Mouse (Mus musculus) C2C12 (cell line): ENCODE results near the gene Tiparp. TPM values are rescaled to one million over a fixed set of nuclear protein-coding genes. Genes with fewer than 3 reads are reported as not detected.

Experiments used
- H3K27me3 ChIP-seq: one replicate; pipeline ENCODE4 v1.6.1; 2011; ENCODE audit not compliant: control insufficient read depth, insufficient read depth, insufficient read length
- H3K36me3 ChIP-seq: one replicate; pipeline ENCODE4 v1.6.1; 2011; ENCODE audit not compliant: control insufficient read depth, insufficient read depth
- H3K4me3 ChIP-seq: one replicate; pipeline ENCODE4 v1.5.1; 2011; ENCODE audit warnings: mild to moderate bottlenecking, control low read depth; ENCODE audit not compliant: poor library complexity, insufficient read depth, severe bottlenecking
- H3K79me2 ChIP-seq: one replicate; pipeline ENCODE4 v1.6.1; 2011; ENCODE audit not compliant: control insufficient read depth, insufficient read depth
- H3K79me3 ChIP-seq: one replicate; pipeline ENCODE4 v1.6.1; 2011; ENCODE audit warnings: low read depth, control low read depth
- H3ac ChIP-seq: one replicate; pipeline ENCODE3; 2011; ENCODE audit warnings: low read depth; ENCODE audit not compliant: control insufficient read depth, insufficient read length
- CEBPB ChIP-seq: IDR thresholded peaks from one replicate; pipeline ENCODE4 v1.6.1; 2011; ENCODE audit warnings: low read depth, mild to moderate bottlenecking, control low read depth, moderate library complexity
- CTCF ChIP-seq: IDR thresholded peaks from one replicate; pipeline ENCODE4 v1.5.1; 2011; ENCODE audit not compliant: control insufficient read depth, insufficient read depth, insufficient read length
- FOSL1 ChIP-seq: IDR thresholded peaks from one replicate; pipeline ENCODE4 v1.8.0; 2011; ENCODE audit warnings: mild to moderate bottlenecking, low read length; ENCODE audit not compliant: poor library complexity, insufficient read depth, severe bottlenecking
- MAX ChIP-seq: IDR thresholded peaks from one replicate; pipeline ENCODE4 v1.6.1; 2011; ENCODE audit warnings: mild to moderate bottlenecking, control low read depth
- MYOD1 ChIP-seq: IDR thresholded peaks from one replicate; pipeline ENCODE4 v1.6.1; 2011; ENCODE audit warnings: low read depth; ENCODE audit not compliant: control insufficient read depth, insufficient read length
- MYOG ChIP-seq: IDR thresholded peaks from one replicate; pipeline ENCODE4 v1.6.1; 2011; ENCODE audit not compliant: control insufficient read depth, insufficient read length; ENCODE audit errors: extremely low read depth
- USF1 ChIP-seq: IDR thresholded peaks from one replicate; pipeline ENCODE4 v1.6.1; 2011; ENCODE audit warnings: low read depth, mild to moderate bottlenecking, control low read depth, moderate library complexity
- polyA plus RNA-seq: library from polyadenylated mRNA; unstranded; fragments of >200 nt; fragmentation: generic; extraction: Trizol; gene quantifications from one replicate; pipeline ENCODE4 v1.2.1, GENCODE M21; 2012; ENCODE audit warnings: missing spikeins

The Tiparp gene
- polyA plus RNA-seq, 1 experiment, result 2.9 TPM

DNA sequence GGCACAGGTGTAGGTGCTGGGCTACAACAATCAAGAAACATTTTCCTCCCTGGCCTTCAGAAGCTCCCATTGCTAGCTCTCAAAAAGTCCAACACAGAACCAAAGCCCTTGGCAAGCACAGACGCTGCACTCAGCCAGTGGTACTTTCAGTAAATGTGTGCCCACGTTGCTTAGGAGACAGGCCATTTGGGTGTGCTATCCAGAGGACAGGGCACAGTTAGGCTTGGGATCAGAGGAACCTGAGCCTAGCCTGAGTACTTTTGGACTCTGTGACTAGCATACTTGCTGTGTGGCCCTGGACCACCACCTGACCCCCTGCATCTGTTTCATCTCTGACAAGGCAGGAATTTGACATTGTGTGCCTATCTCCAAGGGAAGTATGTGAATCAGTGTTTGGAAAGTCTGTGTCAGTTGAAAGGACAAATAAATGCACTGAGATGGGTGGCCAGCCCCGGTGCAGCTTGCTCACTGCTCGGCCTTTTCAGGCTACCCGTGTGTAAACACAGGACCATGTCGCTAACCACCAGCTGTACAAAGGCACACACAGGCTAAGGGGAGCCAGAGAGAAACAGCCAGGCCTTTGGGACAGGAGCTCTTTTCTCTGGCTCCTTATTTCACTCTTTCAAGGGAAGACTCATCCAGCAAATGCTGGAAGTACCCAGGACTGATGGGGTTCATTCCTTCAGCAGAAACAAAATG is 35.9 kb downstream of the Tiparp start:
- H3K4me3 ChIP-seq, result no peak overlapping the region
- H3ac ChIP-seq, result no peak overlapping the region
- no peaks in the 10 kb centered on the region for H3K36me3 ChIP-seq
- H3K27me3 ChIP-seq, result no peaks in the 10 kb centered on the region
- H3K79me3 ChIP-seq, result no peaks in the 10 kb centered on the region
- no peak for TF ChIP-seq CEBPB
- no peak for TF ChIP-seq MAX
- TF ChIP-seq MYOG, result no peak
- TF ChIP-seq FOSL1, result no peak
- no peak for TF ChIP-seq USF1
- TF ChIP-seq MYOD1, result no peak
- no peak for TF ChIP-seq CTCF
- H3K79me2 ChIP-seq, result no peaks in the 10 kb centered on the region

DNA sequence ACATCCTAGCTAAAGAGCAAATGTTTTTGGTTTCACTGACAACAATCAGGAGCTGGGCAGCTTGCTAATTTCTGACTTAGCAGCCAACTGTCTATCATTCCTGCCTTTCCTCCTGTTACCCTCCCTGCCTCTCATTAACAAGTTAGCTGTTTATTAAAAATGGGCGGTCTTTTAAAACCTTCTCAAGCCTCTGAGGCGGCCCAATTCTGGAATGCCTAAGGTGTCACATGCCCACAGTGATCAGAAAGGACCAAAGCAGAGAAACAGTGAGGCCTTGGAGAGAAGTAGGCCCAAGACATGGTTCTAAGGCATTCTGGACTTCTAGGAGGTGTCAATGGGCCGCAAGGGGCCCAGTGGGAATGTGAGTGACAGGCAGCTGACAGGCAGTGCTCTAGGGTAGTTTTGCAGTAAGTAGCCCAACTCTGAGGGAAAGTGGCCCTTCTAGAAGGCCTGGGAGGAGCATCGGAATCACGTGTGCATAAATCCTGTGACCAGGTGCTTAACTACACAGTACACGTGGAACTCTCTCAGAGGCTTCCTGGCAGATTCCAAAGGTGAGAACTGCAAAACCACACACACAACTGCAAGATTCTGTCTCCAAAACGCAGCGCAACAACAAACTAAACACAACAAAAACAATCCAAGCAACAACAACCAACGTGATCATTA is 37.6 kb downstream of the Tiparp start:
- no peak for TF ChIP-seq FOSL1
- no peak for TF ChIP-seq CEBPB
- TF ChIP-seq MYOG, result no peak
- no peak for TF ChIP-seq USF1
- no peak for TF ChIP-seq MYOD1
- no peak for TF ChIP-seq CTCF
- no peak for TF ChIP-seq MAX
- no peaks in the 10 kb centered on the region for H3K27me3 ChIP-seq
- no peaks in the 10 kb centered on the region for H3K36me3 ChIP-seq
- H3K79me3 ChIP-seq, result no peaks in the 10 kb centered on the region
- no peak overlapping the region for H3K4me3 ChIP-seq
- H3ac ChIP-seq, result no peak overlapping the region
- no peaks in the 10 kb centered on the region for H3K79me2 ChIP-seq

DNA sequence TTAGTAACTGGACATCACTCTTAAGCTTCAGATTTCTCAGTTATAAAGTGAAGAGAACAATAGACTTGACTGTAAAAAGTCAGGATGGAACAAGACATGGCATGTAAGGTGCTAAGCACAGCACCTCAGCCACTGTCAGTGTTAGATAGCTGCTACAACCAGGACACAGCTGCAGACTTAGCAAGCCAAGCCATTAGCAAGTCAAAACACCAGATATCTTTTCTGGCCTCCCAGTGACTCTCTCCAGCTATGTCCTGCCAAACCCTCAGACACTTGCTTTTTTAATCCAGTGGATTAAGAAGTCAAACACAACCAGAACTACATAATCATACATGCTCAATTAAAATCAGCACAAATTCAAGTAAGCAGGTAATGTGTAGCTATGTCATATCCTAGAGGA is 41.7 kb downstream of the Tiparp start:
- Histone ChIP-seq H3K27me3 (no peaks in the 10 kb centered on the region), H3K4me3 (no peak overlapping the region), H3K36me3 (no peaks in the 10 kb centered on the region), H3K79me2 (no peaks in the 10 kb centered on the region), H3ac (no peak overlapping the region), H3K79me3 (no peaks in the 10 kb centered on the region)
- TF ChIP-seq CTCF (no peak), FOSL1 (no peak), MAX (no peak), USF1 (no peak)

DNA sequence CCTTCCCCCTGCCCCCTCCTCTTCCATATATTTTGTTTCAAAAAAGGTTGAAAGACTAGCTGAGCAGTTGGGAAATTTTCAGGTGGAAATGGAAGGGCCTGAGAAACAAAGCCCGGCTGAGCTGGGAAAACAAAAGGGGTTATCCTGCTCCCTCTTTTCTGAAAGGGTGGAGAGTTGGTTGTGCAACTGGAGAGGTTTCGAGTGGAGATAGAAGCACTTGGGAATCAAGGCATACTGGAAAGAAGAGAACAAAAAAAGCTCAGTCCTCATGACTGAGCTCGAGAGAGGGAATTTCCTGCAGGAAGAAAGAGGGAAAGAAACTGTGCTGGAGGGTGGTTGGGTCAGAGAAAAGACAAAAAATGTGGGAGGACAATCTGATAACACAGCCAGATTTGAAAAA is 45.3 kb downstream of the Tiparp start:
- no peak overlapping the region for H3K4me3 ChIP-seq
- no peaks in the 10 kb centered on the region for H3K27me3 ChIP-seq
- H3K36me3 ChIP-seq, result no peaks in the 10 kb centered on the region
- no peak overlapping the region for H3ac ChIP-seq
- no peaks in the 10 kb centered on the region for H3K79me2 ChIP-seq
- no peak for TF ChIP-seq CTCF
- TF ChIP-seq MAX, result no peak
- no peak for TF ChIP-seq MYOD1
- TF ChIP-seq MYOG, result no peak
- no peak for TF ChIP-seq CEBPB
- no peak for TF ChIP-seq USF1
- no peak for TF ChIP-seq FOSL1
- no peaks in the 10 kb centered on the region for H3K79me3 ChIP-seq

DNA sequence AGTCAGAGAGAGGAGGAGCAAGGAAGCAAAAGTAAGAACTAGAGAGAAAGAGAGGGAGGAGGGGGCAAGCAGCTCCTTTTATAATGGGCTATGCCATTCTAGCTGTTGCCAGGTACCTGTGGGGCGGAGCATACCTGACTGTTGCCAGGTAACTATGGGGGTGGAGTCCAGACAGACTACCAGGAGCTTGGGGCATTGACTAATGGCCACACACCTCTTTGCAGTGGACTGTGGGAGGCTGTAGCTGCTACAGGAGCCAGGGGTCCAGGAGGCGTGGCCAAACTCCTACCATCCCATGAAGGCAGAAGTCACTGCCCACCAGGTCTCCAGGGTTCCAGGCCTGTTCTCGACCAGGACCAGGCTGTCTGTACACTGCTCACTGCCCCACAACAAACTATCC is 49.4 kb downstream of the Tiparp start:
- H3K27me3 ChIP-seq, result no peaks in the 10 kb centered on the region
- H3K36me3 ChIP-seq, result no peaks in the 10 kb centered on the region
- no peak overlapping the region for H3K4me3 ChIP-seq
- H3K79me3 ChIP-seq, result no peaks in the 10 kb centered on the region
- no peak overlapping the region for H3ac ChIP-seq
- no peaks in the 10 kb centered on the region for H3K79me2 ChIP-seq
- TF ChIP-seq CTCF (no peak), MYOD1 (no peak), MYOG (no peak), MAX (no peak), USF1 (no peak), FOSL1 (no peak), CEBPB (no peak)

DNA sequence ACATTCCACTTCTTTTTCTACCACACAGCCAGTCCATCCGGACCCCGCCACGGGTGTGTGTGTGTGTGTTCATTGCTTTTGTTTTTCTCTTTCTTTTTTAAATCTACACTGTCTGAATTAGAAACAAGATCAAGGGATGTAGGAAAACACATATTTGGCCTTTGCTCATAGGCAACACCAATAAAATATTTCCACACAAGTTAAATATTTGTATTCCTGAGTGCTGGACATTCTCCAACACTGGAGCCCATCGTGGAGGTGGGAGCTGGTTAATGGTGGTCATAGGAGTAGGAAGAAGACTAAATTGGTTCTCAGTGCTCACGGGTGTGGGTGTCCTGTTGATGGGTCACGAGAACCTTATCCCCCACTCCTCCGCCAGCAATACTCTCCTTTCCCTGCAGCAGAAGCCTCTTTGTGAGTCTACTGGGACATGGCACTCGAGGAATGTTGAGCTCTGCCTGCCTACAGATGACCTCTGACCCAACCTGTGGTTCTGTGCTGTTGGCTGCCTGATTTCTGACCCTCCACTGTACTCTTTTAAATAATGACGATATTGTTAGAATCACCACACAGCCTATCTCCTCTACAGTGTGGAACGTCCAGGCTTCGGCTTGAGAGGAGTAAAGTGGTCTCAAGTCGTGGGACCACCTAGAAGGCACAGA is 51.2 kb downstream of the Tiparp start:
- no peak overlapping the region for H3K4me3 ChIP-seq
- no peak overlapping the region for H3ac ChIP-seq
- no peaks in the 10 kb centered on the region for H3K79me3 ChIP-seq
- no peaks in the 10 kb centered on the region for H3K36me3 ChIP-seq
- H3K27me3 ChIP-seq, result no peaks in the 10 kb centered on the region
- TF ChIP-seq CTCF, result no peak
- no peak for TF ChIP-seq CEBPB
- no peaks in the 10 kb centered on the region for H3K79me2 ChIP-seq
